Mouse (Mus musculus): Measurements from ENCODE around the gene Ank2. TPM values are rescaled to one million over a fixed set of nuclear protein-coding genes. Genes with fewer than 3 reads are reported as not detected.
A peak's percentile ranks its signal among the peaks of the same experiment; 100 is the strongest.

The Ank2 gene
- polyA plus RNA-seq, 1 experiment from 2014 or later = 49.5 TPM

DNA sequence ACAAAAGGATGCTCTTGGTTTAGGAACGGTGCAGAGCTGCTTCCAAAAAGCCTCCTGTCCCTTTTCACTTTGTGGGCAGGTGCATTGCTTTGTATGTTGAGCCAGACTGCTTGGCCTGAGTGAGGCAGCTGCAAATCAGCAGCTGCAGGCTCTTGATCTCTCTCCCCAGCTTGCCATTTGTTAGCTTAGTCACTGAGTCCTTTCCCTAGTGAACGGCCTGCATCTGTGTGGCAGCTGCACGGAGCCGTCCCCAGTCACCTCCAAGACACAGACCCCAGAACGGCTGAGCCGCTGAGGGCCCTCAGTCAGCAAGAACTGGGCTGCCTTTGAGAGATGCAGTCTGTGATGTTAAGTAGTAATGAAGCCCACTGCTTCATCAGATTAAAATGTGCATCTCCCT is 231.3 kb downstream of the Ank2 start:
- no peak overlapping the region for H3K9ac ChIP-seq (ENCODE audit: low read length)
- no peak for ATAC-seq (ENCODE audit: insufficient number of reproducible peaks, insufficient read depth, low FRiP score, low read depth)
- no peak overlapping the region for H3K4me2 ChIP-seq (ENCODE audit: low read length)
- H3K9me3 ChIP-seq (ENCODE audit: control insufficient read depth, low read length) = no peaks in the 10 kb centered on the region
- no peak overlapping the region for H3K27ac ChIP-seq (replicated peaks in 1 of 2; ENCODE audit: control insufficient read depth in 1 of 2, insufficient read depth in 1 of 2, low read depth in 2 of 2, low read length in 2 of 2)
- no peak overlapping the region for H3K4me3 ChIP-seq (ENCODE audit: control insufficient read depth in 1 of 2, insufficient read depth in 1 of 2, low read depth in 1 of 2, low read length in 2 of 2)
- H3K36me3 ChIP-seq (ENCODE audit: control insufficient read depth, insufficient read depth, low read length) = no peaks in the 10 kb centered on the region
- no peaks in the 10 kb centered on the region for H3K27me3 ChIP-seq (ENCODE audit: control insufficient read depth, insufficient read depth, low read length)
- WGBS = 56% methylated on average over 6 of the region's 6 CpGs
- H3K4me1 ChIP-seq (ENCODE audit: control insufficient read depth in 2 of 2, insufficient read depth in 2 of 2, low read length in 2 of 2) = no peaks in the 10 kb centered on the region; a peak in 1 of 4 replicates

DNA sequence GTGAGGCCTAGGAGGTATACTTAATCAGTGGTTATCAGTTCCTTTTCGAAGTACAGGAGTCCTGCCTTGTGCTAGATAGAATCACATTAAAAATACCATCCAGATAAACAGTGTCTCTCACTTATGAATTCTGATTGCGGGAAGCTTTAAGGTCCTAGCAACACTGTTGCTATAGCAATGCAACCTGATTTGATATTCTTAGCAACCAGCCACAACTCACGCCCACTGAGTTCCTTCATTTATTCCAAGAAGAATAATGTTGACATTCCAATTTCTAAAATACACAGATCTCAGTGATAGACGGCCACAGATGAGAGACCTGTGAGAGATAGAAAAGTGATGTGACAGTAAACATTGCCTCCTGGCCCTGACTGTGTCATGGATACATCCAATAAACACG is 233.4 kb downstream of the Ank2 start:
- WGBS = 64% methylated on average over 5 of the region's 5 CpGs
- Histone ChIP-seq H3K4me2 (ENCODE audit: low read length) (no peak overlapping the region), H3K36me3 (ENCODE audit: control insufficient read depth, insufficient read depth, low read length) (no peaks in the 10 kb centered on the region), H3K27me3 (ENCODE audit: control insufficient read depth, insufficient read depth, low read length) (no peaks in the 10 kb centered on the region), H3K4me3 (ENCODE audit: control insufficient read depth in 1 of 2, insufficient read depth in 1 of 2, low read depth in 1 of 2, low read length in 2 of 2) (no peak overlapping the region), H3K9ac (ENCODE audit: low read length) (no peak overlapping the region), H3K9me3 (ENCODE audit: control insufficient read depth, low read length) (no peaks in the 10 kb centered on the region), H3K27ac (replicated peaks in 1 of 2; ENCODE audit: control insufficient read depth in 1 of 2, insufficient read depth in 1 of 2, low read depth in 2 of 2, low read length in 2 of 2) (no peak overlapping the region), H3K4me1 (ENCODE audit: control insufficient read depth in 2 of 2, insufficient read depth in 2 of 2, low read length in 2 of 2) (peaks cover 0 to 2% of the 10 kb centered on the region in 2 experiments; a peak in 2 of 4 replicates)
- no peak for ATAC-seq (ENCODE audit: insufficient number of reproducible peaks, insufficient read depth, low FRiP score, low read depth)

DNA sequence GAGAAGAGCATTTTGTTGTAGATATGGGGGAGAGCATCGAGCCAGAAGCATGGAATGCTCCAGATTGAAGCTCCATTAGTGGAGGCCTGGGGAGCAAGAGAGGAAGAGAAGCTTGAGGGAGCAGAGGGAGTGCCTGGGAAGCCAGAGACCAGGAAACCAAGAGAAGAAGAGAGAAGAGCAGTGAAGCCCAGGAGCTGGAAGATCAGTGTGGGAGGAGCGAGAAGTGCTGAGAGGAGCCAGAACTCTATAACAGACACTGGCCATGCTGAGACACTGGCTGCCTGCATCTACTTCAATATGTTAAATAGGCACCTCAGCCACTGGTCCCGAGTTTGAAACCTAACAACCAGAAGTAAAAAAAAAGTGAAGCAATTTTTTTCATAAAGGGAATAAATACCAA is 234.0 kb downstream of the Ank2 start:
- Histone ChIP-seq H3K36me3 (ENCODE audit: control insufficient read depth, insufficient read depth, low read length) (no peaks in the 10 kb centered on the region), H3K9me3 (ENCODE audit: control insufficient read depth, low read length) (no peaks in the 10 kb centered on the region), H3K4me1 (ENCODE audit: control insufficient read depth in 2 of 2, insufficient read depth in 2 of 2, low read length in 2 of 2) (peaks cover 0 to 4% of the 10 kb centered on the region in 2 experiments; a peak in 2 of 4 replicates), H3K4me3 (ENCODE audit: control insufficient read depth in 1 of 2, insufficient read depth in 1 of 2, low read depth in 1 of 2, low read length in 2 of 2) (no peak overlapping the region), H3K4me2 (ENCODE audit: low read length) (no peak overlapping the region), H3K9ac (ENCODE audit: low read length) (no peak overlapping the region), H3K27ac (replicated peaks in 1 of 2; ENCODE audit: control insufficient read depth in 1 of 2, insufficient read depth in 1 of 2, low read depth in 2 of 2, low read length in 2 of 2) (no peak overlapping the region), H3K27me3 (ENCODE audit: control insufficient read depth, insufficient read depth, low read length) (no peaks in the 10 kb centered on the region)
- 72% methylated on average over 3 of the region's 3 CpGs for WGBS
- ATAC-seq (ENCODE audit: insufficient number of reproducible peaks, insufficient read depth, low FRiP score, low read depth) = no peak

DNA sequence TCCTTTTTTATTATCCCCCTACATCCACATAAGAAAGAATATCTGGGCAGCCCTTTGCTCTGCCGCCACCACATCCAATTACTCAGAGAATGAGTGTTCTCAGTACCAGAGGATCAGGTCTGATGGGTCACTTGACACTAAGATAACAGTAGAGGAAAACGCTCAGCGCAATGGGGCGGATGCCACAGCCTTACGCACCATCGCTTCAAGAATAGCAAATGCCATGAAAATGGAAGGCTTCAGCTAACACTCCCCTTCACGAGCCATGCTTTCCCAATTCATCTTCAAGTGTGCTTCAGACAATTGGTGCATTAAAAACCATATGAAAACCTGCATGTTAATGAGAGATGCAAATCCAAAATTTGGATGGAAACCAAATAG is 238.4 kb downstream of the Ank2 start:
- Histone ChIP-seq H3K27ac (replicated peaks in 1 of 2; ENCODE audit: control insufficient read depth in 1 of 2, insufficient read depth in 1 of 2, low read depth in 2 of 2, low read length in 2 of 2) (no peak overlapping the region), H3K9ac (ENCODE audit: low read length) (no peak overlapping the region), H3K4me1 (ENCODE audit: control insufficient read depth in 2 of 2, insufficient read depth in 2 of 2, low read length in 2 of 2) (peaks cover 2 to 6% of the 10 kb centered on the region in 2 experiments; a peak in 2 of 4 replicates), H3K4me3 (ENCODE audit: control insufficient read depth in 1 of 2, insufficient read depth in 1 of 2, low read depth in 1 of 2, low read length in 2 of 2) (no peak overlapping the region), H3K4me2 (ENCODE audit: low read length) (no peak overlapping the region), H3K27me3 (ENCODE audit: control insufficient read depth, insufficient read depth, low read length) (no peaks in the 10 kb centered on the region), H3K9me3 (ENCODE audit: control insufficient read depth, low read length) (no peaks in the 10 kb centered on the region), H3K36me3 (ENCODE audit: control insufficient read depth, insufficient read depth, low read length) (no peaks in the 10 kb centered on the region)
- no peak for ATAC-seq (ENCODE audit: insufficient number of reproducible peaks, insufficient read depth, low FRiP score, low read depth)
- 28% methylated on average over 7 of the region's 7 CpGs for WGBS

DNA sequence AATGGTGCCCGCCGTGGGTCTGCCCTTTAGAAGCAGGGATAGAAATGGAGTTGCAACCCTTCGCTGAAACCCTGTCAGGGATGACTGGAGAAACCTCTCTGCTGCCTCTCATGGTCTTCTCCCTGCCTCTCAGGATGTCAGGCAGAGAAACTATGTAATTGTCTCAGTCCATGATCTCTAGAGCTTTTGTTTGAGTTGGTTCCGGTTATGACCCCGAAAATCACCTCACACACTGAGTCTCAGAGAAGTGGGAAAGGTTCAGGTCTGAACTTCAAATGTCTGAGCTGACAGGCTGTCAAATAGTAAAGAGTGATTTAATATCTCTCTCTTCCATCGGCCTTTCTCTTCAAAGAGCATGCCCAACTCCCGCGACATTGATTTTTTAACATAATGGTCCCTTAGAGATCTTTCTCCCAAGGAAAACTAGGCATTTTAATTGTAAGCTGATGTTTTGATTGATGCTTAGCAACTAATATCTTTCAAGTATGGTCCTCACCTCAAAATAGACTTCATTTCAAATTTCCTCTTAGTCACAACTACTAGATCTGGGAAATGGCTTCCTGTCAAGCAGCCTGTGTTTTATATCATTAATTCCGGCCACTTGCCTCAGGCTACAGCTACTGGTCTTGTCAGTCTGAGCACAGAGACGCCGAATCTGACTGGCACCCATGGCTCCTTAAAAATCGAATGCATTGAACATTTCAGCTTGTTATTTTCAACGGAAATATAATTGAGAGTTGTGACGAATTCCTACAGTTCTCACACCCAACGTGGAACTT is 239.0 kb downstream of the Ank2 start:
- ATAC-seq (ENCODE audit: insufficient number of reproducible peaks, insufficient read depth, low FRiP score, low read depth) = no peak
- 75% methylated on average over 15 of the region's 15 CpGs for WGBS
- Histone ChIP-seq H3K4me2 (ENCODE audit: low read length) (no peak overlapping the region), H3K4me1 (ENCODE audit: control insufficient read depth in 2 of 2, insufficient read depth in 2 of 2, low read length in 2 of 2) (peaks cover 2 to 6% of the 10 kb centered on the region in 2 experiments; a peak in 2 of 4 replicates), H3K36me3 (ENCODE audit: control insufficient read depth, insufficient read depth, low read length) (no peaks in the 10 kb centered on the region), H3K9ac (ENCODE audit: low read length) (no peak overlapping the region), H3K4me3 (ENCODE audit: control insufficient read depth in 1 of 2, insufficient read depth in 1 of 2, low read depth in 1 of 2, low read length in 2 of 2) (no peak overlapping the region), H3K27ac (replicated peaks in 1 of 2; ENCODE audit: control insufficient read depth in 1 of 2, insufficient read depth in 1 of 2, low read depth in 2 of 2, low read length in 2 of 2) (no peak overlapping the region), H3K27me3 (ENCODE audit: control insufficient read depth, insufficient read depth, low read length) (no peaks in the 10 kb centered on the region), H3K9me3 (ENCODE audit: control insufficient read depth, low read length) (no peaks in the 10 kb centered on the region)

DNA sequence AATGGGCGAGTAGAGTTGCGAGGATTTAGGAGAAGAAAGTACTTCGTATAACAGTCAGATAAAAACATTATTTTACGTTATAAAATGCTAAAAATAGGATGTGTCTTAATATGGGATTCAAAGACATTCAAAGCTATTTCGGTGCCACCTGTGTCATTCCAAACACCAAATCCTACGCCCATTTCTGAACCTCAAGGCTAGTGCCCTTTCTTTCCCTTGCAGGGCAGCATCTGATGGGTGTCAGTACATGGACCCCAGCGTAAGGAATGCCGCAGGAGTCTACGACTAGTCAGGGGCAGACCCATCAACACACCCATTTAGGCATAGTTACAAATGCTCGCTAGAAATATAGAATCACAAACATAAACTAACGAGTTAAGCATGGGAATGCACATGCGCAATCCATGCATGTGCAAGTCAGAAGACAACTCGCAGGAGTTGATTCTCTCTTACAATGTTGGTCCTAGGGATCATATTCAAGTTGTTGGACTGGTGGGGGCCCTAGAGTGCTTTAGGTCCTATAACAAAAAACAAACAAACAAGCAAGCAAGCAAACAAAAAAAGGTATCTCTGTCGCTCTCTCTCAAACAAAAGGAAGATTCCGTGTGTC is 240.6 kb downstream of the Ank2 start:
- Histone ChIP-seq H3K27me3 (ENCODE audit: control insufficient read depth, insufficient read depth, low read length) (no peaks in the 10 kb centered on the region), H3K4me2 (ENCODE audit: low read length) (peak overlapping the region; percentile 81), H3K4me3 (ENCODE audit: control insufficient read depth in 1 of 2, insufficient read depth in 1 of 2, low read depth in 1 of 2, low read length in 2 of 2) (peak overlapping the region; percentile 19 to 51; a peak in 3 of 4 replicates), H3K9me3 (ENCODE audit: control insufficient read depth, low read length) (no peaks in the 10 kb centered on the region), H3K36me3 (ENCODE audit: control insufficient read depth, insufficient read depth, low read length) (no peaks in the 10 kb centered on the region), H3K9ac (ENCODE audit: low read length) (peak overlapping the region; percentile 36; the same call in 1 of the 2 replicates), H3K4me1 (ENCODE audit: control insufficient read depth in 2 of 2, insufficient read depth in 2 of 2, low read length in 2 of 2) (peaks cover 2 to 6% of the 10 kb centered on the region in 2 experiments; a peak in 2 of 4 replicates), H3K27ac (replicated peaks in 1 of 2; ENCODE audit: control insufficient read depth in 1 of 2, insufficient read depth in 1 of 2, low read depth in 2 of 2, low read length in 2 of 2) (no peak overlapping the region)
- WGBS = 40% methylated on average over 15 of the region's 15 CpGs
- no peak for ATAC-seq (ENCODE audit: insufficient number of reproducible peaks, insufficient read depth, low FRiP score, low read depth)

DNA sequence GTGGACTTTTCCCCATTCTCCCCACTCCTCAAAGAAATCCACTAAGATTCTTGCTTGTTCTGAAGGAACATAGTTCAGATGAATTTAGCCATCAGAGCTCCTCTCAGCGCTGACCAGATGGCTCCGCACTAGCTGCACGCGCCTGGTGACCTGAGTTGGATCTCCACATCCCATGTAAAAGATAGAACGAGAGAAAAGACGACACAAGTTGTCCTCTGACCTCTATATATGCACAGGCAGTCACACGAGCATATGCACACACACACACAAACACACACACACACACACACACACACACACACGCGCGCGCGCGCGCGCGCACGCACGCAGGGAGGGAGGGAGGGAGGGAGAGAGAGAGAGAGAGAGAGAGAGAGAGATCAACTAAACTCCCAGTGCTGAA is 241.2 kb downstream of the Ank2 start:
- peak overlapping the region; percentile 74 to 85 for H3K27ac ChIP-seq (replicated peaks in 1 of 2; ENCODE audit: control insufficient read depth in 1 of 2, insufficient read depth in 1 of 2, low read depth in 2 of 2, low read length in 2 of 2)
- WGBS = 0% methylated on average over 18 of the region's 18 CpGs
- H3K4me3 ChIP-seq (ENCODE audit: control insufficient read depth in 1 of 2, insufficient read depth in 1 of 2, low read depth in 1 of 2, low read length in 2 of 2) = peak overlapping the region; percentile 51 to 54
- ATAC-seq (ENCODE audit: insufficient number of reproducible peaks, insufficient read depth, low FRiP score, low read depth) = peak; percentile 64
- H3K9ac ChIP-seq (ENCODE audit: low read length) = peak overlapping the region; percentile 71
- H3K9me3 ChIP-seq (ENCODE audit: control insufficient read depth, low read length) = no peaks in the 10 kb centered on the region
- H3K27me3 ChIP-seq (ENCODE audit: control insufficient read depth, insufficient read depth, low read length) = no peaks in the 10 kb centered on the region
- peak overlapping the region; percentile 81 for H3K4me2 ChIP-seq (ENCODE audit: low read length)
- peaks cover 2 to 6% of the 10 kb centered on the region in 2 experiments; a peak in 2 of 4 replicates for H3K4me1 ChIP-seq (ENCODE audit: control insufficient read depth in 2 of 2, insufficient read depth in 2 of 2, low read length in 2 of 2)
- no peaks in the 10 kb centered on the region for H3K36me3 ChIP-seq (ENCODE audit: control insufficient read depth, insufficient read depth, low read length)

Data from heart, embryonic 14.5 days (tissue).